Mouse (Mus musculus) left cerebral cortex, adult 18-20 months (tissue): Measurements from ENCODE around the gene Qsox1. TPM values are rescaled to one million over a fixed set of nuclear protein-coding genes. Genes with fewer than 3 reads are reported as not detected.

Experiments
- DNase-seq, 2 experiments: peaks; one replicate each; pipeline ENCODE4 v3.0.0; 2021 to 2022; ENCODE audit warnings: low spot score in 2 of 2, mixed read lengths in 1 of 2
- total RNA-seq, 2 experiments: library from RNA; stranded (reverse); gene quantifications; 2 replicates each; pipeline ENCODE4 v1.2.3; 2021

Qsox1 gene
- total RNA-seq, 2 experiments from 2014 or later: 28.0 to 30.3 TPM

DNA sequence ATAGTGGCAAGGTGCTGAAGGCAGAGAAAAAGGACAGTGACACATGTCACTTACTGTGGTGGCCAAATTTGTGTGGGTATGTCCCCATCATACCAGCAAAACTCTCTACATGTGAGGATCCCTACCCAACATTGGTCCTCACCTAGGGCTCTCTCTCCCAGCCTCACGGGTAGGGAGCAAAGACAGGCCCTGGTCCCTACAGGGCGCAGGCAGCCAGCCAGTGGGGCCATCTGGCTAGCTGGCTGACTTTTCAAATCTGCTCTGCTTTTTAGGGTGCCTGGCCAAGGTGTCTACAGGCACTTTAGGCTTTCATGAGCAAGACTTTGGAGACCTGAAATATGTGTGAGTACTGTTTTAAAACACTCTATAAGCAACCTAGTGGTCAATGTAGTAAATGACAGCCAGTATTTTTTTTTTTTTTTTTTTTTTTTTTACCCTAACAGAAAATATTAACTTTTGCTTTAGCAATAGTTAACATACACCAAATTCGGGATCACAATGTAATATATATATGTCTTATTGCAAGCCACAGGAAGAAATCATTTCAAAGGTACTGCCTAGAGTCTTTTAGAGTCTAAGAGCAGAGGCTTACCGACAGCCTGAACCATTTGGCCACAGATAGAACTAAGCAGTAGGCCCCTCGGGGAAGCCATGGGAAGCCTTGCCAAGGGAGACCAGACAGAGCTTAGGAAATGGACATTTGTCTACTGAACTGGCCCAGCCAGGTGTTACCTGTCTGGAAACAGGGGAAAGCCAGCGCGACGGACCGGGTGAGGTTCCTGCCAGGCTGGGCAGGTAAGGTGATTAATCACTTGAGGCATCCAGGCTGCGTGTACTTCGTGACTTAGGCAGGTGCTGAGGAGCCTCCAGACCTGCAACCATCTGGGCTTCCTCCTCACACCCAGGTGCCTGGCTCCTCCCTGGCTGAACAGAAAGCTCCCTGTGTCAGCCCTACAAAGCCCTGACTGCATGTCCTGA is 11.4 kb downstream of the Qsox1 start:
- no peak for DNase-seq

DNA sequence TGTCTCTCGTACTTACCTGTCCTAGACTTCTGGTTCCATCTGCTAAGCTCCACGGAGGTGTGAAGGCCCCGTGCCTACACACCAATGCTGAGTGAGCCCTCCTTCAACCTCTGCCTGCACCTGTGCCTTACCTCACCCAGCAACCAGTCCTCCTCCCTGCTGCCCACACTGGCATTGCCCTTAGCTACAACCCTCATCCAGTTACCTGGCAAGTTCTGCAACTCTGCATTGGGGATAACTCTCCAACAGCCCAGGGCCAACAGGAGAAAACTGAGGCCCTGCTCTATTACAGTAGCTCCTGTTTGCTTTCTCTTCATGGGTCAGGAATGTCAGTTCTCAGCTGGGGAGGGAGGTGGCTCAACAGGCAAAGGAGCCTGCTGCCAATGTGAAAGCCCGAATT is 14.7 kb downstream of the Qsox1 start:
- DNase-seq: no peak

DNA sequence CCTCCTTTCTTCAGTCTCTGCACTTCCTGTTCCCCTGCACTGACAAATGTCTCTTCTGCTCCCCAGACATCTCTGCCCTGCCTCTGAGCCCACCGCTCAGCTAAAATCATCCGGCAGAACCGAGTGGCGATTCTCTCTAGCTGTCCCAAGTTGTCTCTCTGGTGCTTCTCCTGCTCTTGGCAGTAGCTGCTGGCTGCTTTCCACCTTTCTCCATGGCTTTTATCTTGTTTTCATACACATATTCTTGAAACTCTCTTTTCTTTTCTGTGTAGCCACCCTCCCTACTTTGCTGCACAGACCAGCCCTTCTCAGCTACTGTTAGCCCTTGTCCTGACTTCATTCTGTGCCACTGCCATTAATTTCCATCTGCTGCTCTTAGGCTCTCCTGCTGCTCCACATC is 15.3 kb downstream of the Qsox1 start:
- no peak for DNase-seq

DNA sequence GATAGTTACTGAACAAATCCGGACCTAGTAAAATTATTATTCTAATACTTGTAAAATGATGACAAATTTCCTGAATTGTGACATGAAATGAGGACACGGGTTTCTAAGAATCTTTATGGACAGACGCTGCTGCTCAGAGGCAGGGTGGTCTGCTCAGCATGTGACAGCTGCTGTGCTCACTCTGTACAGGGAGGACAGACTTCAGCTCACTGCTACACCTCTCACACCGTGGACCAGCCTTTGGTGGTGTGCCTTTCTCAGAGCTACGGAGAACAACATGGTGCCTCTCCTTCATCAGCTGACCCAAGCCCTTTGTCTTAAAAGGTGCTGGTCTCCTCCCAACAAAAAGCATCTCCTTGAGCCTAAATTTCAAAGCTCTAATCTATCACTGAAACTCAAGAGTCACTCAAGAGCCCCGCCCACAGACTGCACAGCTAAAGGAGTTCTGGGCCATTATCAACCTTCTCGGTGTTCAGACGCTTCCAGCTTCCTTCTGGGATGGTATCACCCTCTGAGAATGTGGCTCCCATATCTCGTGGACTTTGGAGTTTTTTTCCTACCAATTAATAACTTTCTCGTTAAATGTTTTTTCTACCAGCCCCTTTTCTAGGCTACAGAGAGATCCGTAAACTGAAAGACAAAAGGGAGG is 15.8 kb downstream of the Qsox1 start:
- no peak for DNase-seq

DNA sequence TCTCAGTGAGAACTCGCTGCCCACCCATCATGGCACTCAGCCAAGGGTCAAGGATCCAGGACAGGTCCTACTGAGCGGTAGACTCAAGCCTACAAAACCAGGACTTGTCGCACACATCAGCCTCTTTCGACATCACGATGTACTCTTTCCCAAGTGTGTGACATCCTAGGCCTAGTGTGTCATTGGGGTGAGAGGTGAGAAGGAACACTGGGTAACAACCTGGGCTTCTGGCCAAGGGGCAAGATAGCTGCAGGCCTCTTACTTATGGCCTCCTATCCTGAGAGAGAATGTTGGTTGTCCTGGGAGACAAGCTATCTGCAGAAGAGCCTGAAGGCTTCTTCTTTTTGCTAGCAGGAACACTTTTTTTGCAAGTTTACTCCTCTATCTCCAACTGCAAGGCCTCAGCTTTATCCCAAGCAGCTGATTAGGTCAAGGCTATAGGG is 16.9 kb downstream of the Qsox1 start:
- DNase-seq: no peak

DNA sequence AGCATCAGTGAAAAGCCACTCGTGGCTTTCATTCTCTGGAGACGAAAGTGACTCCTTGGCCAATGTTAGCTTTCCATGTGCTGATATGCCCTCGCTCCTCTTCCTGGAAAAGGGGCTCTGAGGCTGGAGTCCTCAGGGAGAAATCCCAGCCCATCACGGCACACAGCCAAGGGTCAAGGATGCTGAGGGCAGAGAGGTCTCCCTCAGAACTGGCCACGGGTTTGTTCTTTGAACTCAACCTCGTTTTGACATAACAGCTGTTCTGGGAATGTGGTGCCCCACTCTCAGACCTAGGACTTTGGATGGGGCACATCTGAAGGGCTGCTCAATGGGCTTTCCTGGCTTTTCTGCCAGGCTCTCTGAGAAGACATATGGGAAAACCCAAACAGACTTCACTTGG is 17.8 kb downstream of the Qsox1 start:
- DNase-seq: no peak

DNA sequence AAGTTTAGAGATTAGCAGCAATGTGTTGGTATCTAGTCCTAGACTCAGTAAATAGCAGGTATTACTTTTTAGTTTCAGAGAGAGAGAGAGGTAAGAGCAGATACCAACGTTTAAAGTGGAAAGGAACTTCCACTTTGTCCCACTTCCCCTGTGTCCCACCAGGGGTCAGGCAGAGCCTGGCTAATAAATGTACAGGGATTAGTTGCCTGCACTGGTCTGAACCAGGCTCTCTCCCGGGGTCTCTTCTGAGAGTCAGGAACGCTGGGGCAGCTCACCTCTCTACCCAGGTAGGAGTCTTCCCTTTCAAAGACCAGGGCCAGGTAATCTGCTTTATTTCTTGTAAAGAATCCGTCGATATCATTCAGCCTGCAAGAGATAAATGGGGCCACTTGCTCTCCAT is 20.8 kb downstream of the Qsox1 start:
- no peak for DNase-seq

DNA sequence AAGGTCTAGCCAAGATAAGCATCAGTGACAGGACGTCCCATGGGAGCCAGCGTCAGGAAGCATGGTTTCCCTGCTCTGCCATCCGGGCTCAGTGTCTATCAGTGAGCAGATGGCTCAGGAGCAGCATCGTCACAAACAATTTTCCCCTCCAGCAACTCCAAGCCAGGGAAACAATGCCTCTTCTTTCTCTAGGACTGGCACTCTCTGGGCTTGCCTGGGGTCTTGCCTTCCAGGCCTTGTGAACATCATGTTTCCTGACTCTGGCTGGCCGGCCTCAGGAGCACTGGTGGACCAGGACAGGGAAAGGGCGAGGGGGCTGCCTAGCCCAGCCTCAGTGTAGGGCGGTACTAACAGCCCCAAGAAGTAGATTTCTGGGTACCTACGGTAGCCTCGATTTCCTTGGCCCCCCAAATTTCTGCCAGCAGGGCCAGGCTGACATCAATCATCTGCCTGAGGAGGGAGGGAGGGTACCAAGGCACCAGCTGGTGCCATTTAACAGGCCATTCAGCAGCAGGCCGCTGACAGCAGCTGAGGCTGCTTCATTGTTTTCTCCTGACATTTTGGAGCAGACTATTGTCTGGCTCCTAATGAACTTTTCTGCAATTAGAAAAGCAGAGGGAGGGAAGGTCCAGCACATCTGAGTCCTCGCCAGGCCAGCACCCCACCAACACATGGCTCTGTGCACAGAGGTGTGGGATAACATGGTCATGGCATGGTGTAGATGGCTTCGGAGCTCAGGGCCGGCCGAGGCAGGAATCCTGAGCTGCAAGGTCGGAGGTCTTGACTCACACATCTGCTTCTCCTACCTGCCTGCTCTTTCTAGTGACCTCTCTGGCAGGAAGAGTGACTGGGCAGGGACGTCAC is 22.3 kb downstream of the Qsox1 start:
- DNase-seq: no peak

DNA sequence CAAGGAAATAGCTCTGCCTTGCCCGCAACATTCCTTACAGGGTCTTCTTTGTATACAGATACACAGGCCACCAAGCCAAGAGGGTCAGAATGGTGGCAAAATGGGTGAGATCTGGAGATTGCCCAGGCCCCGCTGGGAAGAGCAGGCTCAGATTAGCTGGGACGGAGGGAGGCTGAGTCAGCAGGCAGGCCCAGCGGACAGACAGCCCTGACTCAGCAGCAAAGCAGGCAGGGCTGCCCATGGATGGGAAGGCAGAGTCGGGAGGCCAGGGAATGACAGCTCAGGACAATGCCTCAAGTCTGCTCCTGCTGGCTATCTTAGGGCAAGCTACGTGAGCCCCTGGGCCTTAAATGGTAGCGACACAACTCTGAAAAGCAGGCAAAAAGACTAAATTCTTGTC is 26.8 kb downstream of the Qsox1 start:
- DNase-seq: no peak

DNA sequence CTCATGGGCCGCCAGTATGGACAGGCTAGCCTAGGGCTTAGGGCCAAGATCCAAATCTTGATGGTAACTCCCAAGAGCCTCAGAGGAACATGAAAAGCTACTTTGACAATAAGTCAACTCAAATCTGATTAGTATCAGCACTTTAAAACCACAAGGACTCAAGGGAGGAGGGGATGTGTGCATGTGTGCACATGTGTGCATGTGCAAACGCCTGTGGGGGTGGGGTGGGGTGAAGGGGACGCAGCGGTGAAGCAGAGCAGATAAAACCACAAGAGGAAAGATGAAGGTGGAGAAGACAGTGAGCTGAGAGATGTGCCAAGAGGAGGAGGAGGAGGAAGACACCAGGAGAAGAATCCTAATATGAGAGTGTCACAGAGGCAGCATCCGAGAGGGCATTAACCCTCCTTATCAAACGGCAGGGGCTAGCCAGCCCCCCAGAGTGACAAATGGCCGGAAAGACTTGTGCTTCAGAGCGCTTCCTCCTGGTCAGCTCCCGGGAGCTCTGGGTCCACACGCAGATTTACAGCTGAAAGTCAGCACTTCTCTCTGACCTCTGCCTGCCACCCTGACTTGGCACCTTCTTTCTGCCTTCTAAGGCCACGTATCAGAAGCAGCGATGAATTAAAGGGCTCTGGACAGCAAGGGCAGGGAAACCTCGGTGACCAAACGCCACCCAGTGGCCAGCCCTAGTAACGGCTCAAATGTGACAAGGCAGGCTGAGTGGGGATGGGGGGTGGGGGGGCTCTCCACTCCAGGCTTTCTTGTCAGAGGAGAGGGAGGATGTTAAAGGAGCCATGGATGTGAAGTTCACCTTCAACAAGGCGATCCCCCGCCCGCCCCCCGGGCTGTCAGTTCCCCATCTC is 28.1 kb downstream of the Qsox1 start:
- DNase-seq: peak; percentile 43 to 62

DNA sequence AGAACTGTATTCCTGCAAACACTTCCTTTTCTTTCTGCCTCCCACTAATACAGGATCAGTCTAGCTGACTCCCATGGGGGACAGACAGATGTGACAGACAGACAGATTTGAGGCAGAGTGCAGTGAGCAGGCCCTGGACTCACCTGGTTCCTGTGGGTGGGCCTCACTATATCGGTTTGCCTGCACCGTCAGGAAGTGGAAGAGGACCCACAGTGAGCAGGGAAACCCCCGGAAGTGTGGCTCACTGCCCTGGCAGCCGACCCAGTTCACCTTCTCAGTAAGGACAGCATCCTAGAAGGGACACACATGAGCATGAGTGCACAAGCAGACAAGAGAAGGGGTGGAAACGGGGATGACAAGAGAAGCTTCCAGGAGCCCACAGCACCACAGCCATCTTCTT is 30.3 kb downstream of the Qsox1 start:
- DNase-seq: no peak

DNA sequence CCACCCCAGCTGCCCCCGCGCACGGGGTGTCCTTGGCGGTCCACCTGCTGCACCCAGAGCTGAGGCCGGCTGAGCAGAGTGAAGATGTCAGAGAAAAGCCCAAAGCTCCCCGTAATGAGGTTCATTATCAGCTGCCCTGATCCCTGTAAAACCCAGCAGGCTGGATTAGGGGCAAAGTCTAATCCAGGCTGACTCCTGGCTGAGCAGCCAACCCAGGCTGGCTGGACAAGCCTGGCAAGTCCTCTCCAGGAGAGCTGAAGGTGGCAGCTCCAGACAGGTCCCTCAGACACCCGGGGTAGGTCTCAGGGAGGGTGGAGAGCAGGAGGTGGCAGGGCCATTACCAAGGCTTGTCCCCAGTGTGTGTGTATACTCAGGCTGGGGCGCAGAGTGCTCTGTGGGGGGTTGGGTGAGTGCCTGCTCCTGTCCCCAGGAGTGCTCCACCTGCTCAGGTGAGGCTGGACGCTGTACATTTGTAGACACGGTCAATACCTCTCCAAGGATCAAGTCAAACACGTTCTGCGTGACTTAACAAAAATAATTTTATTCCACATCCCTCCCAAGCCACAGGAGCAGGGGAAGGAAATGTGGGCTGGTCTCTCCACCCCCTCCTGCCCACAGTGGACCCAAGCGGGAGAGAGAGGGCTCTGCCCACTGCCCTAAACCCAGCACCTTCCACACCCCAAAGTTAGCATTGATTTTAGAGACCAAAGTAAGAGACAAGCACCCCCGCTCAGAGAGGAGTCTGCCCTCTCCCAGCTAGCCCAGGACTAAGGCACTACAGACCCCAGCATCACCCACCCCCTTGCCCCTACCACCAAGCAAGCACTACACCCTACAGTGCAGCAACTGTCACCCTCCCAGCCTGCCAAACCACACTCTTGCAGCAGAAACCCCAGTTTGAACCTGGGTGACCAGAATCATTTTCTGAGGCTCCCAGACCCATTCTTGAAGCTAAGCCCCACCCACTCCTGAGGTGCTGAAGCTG is 34.8 kb downstream of the Qsox1 start:
- no peak for DNase-seq

DNA sequence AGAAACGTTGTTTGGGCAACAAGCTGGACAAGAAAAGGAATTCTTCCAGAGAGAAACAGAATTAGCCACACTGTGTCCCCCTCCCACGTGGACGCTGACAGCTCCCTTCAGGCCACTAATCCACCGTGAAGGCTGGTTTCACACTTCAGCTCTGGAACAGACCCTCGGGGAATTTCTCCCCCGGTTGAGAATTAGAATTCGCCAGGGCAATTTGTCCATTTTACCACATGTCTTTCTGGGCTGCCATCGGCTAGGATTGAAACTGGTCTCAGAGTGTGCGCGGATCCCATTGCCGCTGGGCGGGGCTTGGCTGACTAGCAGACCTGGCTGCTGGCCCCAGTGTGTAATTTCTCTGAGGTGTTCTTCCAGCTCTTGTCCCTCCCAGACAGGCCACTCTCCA is 53.5 kb downstream of the Qsox1 start:
- no peak for DNase-seq

DNA sequence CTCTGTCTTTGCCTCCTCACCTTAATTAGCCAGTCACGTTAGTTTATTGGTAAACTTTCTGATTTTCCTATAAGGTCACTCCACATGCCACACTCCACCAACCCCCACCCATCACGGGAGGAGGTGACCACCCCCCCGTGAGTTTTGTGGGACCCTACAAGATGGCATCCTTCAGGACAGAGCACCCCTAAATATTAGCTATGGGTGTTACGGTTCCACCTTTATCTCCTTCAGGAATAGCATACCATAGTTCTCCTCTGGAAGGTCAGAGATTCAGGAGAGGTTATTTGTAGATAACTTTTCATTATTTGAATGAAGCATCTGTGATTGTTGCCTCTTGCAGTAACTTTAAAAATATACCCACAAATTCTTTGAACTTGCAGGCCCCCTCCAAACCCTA is 54.0 kb downstream of the Qsox1 start:
- DNase-seq: no peak

DNA sequence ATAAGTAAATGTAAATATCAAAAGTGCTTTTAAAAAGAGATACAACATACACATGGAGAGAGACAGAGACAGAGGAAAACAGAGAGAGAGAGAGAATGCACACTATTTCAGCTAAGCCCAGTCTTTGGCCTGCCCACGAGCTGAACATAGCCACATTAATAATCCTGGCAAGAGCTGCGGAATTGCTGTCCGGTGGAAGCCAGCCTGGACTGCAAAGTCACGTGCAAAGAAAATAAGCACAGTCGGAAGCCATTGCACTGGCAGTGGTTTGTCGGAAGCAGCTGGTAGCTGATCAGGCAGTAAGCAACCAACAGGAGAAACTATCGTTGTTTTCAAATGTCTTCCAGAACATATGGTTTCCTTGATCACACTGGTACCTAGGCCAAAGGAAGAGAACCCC is 55.1 kb downstream of the Qsox1 start:
- DNase-seq: no peak

DNA sequence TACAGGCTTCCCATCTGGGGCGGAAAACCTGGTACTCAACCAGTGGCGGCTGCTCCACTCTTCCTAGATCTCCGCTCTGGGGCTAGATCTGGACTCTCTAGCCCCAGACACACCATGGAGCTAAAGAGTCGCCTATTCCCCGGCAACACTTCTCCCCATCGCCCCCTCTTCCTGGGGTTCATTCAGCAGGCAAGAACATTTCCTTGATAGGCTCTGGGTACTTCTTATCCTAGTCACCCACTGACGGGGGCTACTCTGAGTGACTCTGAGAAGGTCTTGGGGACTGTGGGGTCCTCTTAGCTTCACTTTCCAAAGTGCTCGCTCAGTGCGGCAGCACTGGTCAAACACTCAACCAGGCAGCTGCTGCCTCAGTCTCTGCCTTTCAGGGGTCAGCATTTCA is 59.3 kb downstream of the Qsox1 start:
- no peak for DNase-seq

DNA sequence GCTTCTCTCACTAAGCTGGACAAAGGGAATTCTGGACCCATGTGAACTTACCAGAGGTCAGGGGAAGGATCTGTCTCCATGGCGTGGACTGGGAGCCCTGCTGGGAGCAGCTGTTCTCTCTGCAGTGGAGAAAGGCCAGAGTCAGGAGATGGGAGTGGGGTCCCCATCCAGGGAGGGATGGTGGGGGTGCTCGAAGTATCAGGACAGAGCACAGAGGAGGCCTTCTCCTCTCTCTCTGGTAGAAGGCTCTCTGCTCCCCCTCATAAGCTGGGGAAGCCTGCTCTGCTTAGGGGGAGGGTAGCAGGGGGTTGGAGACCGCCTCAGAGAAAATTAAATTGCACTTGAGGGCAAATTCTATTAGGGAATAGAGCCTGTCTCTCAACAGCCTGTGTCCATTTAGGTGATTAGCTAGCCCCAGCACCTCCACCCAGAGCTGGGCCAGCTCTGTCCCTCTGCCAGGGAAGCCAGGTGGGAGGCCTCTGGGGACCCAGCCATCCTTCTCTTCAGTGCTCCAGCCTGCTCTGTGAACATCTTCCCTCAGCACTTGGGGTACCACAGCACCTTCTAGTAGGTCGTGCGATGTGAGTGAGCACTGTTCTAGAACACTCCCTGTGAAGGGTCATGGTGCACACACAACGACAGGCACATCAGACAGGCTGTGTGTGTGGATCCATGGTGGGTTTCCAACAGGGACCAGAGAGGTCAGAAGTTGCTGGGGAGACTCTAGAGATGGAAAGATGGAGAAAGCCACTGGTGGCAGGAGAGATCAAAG is 61.0 kb downstream of the Qsox1 start, which contains the start of gene Lhx4:
TSS of gene Lhx4 (minus strand) at position 201 of the 772 bp plus-strand sequence.
- no peak for DNase-seq

DNA sequence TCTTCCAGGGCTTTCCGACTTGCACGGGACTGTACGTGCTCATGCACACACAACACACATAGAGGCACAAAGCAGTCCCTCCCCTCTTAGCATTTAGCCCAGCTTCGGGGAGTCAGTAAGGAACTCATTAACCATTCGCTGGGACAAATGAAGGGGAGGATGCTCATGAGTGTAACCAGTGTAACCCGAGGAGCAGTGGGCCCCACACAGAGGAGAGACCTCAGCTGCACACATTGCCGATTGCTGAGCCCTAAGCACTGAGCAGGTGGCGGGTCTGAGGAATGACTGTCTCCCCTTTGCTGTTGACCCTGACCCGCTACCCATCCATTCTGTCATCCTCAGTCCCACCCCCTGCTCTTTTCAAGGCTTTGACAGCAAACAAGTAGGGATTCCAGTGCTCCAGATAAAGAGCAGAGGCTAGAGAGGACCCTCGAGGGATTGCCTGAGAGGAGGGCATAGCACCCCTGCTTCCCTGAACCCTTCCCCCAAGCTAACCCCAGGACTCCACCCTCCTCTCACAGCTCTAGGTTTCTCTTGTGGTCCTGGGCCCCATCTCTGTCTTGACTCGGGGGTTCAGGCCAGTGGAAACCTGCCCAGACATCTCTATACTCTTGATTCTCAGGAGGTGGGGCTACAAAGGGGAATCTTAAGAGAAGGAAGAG is 62.0 kb downstream of the Qsox1 start:
- no peak for DNase-seq
